Mouse (Mus musculus) layer of hippocampus, adult 9-10 months (tissue): ENCODE measurements around the gene Fam126b.
A peak's percentile ranks its signal among the peaks of the same experiment; 100 is the strongest.
"Not testable (repeated sequence)": the region's sequence is repeated elsewhere in the genome, so short reads cannot be mapped to it uniquely, and the experiment has no call there.

ENCODE experiments used
- DNase-seq: peaks from one replicate; pipeline ENCODE4 v3.0.0; 2022; ENCODE audit warnings: low spot score

The Fam126b gene

GRCm38 (mm10) chr1:58568456-58569130, 17.5 kb downstream of the Fam126b start:
- no peak for DNase-seq

GRCm38 (mm10) chr1:58566621-58567020, 19.5 kb downstream of the Fam126b start:
- DNase-seq = no peak

DNA sequence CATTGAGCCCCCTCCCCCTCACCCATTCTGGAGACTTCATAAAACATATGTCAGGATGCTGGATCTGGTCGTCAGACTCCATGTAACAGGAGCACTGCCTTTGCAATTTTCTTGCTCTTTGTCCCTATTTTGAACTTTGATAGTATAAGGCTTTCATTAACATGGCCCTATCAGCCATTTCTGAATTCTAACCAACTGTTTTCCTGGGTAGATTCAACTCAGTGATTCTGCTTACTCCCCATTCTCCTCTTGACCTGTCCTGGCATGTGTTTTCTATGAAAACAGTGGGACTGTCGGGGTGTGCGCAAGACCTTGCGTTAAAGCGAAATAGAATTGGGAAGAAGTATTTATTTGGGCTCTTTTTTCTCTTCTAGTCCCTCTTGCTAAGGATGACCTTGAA, 21.1 kb downstream of the Fam126b start:
- no peak for DNase-seq

DNA sequence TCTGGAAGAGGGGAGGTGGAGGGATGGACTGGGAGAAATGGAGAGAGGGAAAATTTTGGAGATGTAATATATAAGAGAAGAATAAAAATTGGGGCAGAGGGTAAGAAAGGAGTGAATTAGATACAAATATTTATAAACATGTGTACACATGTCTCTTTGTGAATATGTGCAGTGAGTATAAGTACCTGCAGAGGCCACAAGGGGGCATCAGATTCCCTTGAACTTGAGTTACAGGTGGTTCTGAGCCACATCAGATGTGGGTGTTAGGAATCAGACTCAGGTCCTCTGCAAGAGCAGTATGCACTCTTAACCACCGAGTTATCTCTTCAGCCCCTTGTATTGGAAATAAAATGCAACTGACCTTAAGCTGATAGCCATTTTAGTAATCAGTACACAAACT, 23.7 kb downstream of the Fam126b start:
- no peak for DNase-seq

DNA sequence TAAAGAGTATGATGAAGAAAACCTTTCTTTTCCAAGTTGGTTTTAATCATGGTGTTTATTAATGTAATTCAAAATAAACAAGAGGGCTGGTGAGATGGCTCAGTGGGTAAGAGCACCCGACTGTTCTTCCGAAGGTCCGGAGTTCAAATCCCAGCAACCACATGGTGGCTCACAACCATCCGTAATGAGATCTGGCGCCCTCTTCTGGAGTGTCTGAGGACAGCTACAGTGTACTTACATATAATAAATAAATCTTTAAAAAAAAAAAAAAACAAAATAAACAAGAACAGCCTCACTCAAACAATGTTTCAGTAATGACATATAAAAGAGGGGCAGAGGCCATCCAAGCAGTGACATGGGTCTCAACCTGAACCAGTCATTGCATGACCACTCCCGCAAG, 25.8 kb downstream of the Fam126b start:
- DNase-seq = not testable (repeated sequence)

- no peak for DNase-seq
Observed at GRCm38 (mm10) chr1:58541386-58541785, 44.7 kb downstream of the Fam126b start.

GRCm38 (mm10) chr1:58507249-58507648, 78.9 kb downstream of the Fam126b start:
- no peak for DNase-seq

DNA sequence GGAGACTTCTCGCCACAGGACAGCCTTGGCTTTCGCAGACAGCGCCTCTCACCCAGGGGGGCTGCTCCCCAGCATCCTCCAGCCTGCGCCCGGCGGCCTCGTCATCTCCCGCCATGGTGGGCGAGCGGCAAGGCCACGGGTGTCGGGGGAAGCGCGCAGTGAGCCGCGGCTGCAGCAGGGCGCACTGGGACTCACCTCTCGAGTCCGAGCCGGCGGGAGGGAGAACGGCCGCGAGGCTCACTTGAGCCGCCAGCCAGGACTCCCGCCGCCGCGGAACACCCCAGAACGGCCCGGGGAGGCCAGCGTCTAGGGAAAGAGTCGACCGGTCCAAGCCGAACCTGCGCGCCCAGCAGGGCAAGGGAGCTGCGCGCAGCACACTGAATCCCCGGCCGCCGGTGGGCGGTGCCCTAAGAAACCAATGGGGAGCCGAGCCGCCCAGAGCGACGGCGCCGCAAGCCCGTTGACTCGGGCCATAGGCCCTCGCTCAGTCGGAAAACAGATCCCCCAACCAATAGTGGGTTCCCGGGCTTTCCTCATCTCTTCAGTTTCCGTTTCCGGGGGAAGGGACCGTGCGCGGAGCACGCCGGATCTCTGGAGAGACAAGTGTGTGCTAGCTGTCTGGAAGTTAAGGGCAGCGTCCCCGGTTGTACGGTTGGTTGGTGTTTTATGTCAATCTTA, 81.4 kb downstream of the Fam126b start, which contains the start of gene Orc2:
Gene Orc2 (minus strand): TSS at position 533 of the 678 bp plus-strand sequence.
- DNase-seq = peak; percentile 73

- no peak for DNase-seq
Observed at GRCm38 (mm10) chr1:58503793-58504370, 82.2 kb downstream of the Fam126b start.

- no peak for DNase-seq
Observed at GRCm38 (mm10) chr1:58503134-58503533, 83.0 kb downstream of the Fam126b start.

GRCm38 (mm10) chr1:58498758-58499157, 87.4 kb downstream of the Fam126b start:
- no peak for DNase-seq

GRCm38 (mm10) chr1:58497678-58498077, 88.4 kb downstream of the Fam126b start:
- DNase-seq = no peak

DNA sequence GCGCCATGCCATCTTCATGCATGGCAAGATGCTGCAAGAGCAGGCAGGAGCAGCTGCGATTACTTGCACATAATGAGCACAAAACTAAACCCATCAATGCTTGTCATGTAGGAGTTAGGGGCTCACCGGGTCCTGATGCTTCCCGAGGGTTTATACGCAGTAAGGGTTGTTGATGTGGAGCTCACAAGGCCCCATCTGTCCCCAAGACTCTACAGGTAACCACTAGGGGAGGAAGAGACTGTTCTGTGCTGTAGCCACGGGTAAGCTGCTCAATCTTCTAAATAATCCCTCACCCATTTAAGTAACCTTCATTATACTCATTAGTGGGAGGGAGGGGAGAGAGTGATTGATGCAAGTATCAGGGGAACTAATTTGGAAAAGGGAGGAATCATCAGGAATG, 90.5 kb downstream of the Fam126b start:
- no peak for DNase-seq

GRCm38 (mm10) chr1:58482647-58483046, 103.5 kb downstream of the Fam126b start:
- DNase-seq = no peak

GRCm38 (mm10) chr1:58475662-58476061, 110.5 kb downstream of the Fam126b start:
- DNase-seq = no peak
